Mouse (Mus musculus) heart, postnatal 0 days (tissue): ENCODE results near the gene Ddi1. TPM values are rescaled to one million over a fixed set of nuclear protein-coding genes. Genes with fewer than 3 reads are reported as not detected.

ENCODE experiments used
- ATAC-seq: fragments of 200-750 bp; cut with Nextera tagmentation; 2 replicates; pipeline ENCODE4 v1.8.0; 2017; ENCODE audit warnings: low read depth, moderate number of reproducible peaks, moderate library complexity; ENCODE audit not compliant: insufficient read depth
- DNase-seq: peaks from one replicate; pipeline ENCODE4 v3.0.0-alpha.2; 2016; ENCODE audit warnings: low spot score
- H3K27ac ChIP-seq: fragments of 300-500 bp; sonication (generic); 2 replicates; pipeline ENCODE4 v1.5.1; 2014; ENCODE audit warnings: low read depth, mild to moderate bottlenecking
- H3K27me3 ChIP-seq: fragments of 300-500 bp; sonication (generic); 2 replicates; pipeline ENCODE4 v1.6.1; 2014; ENCODE audit warnings: low read length, mixed read lengths; ENCODE audit not compliant: control insufficient read depth, insufficient read depth
- H3K36me3 ChIP-seq: fragments of 300-500 bp; sonication (generic); replicated peaks from 2 replicates; pipeline ENCODE4 v1.6.1; 2014; ENCODE audit warnings: low read length, mixed read lengths; ENCODE audit not compliant: control insufficient read depth, insufficient read depth
- H3K4me1 ChIP-seq: fragments of 300-500 bp; sonication (generic); 2 replicates; pipeline ENCODE4 v1.6.1; 2014; ENCODE audit warnings: antibody characterized with exemption; ENCODE audit not compliant: control insufficient read depth, insufficient read depth
- H3K4me2 ChIP-seq: fragments of 300-500 bp; sonication (generic); 2 replicates; pipeline ENCODE4 v1.6.1; 2014; ENCODE audit warnings: low read depth, mild to moderate bottlenecking, low read length, moderate library complexity
- H3K4me3 ChIP-seq: fragments of 300-500 bp; sonication (generic); 2 replicates; pipeline ENCODE4 v1.5.1; 2014; ENCODE audit warnings: low read depth, low read length
- H3K9ac ChIP-seq: fragments of 300-500 bp; sonication (generic); replicated peaks from 2 replicates; pipeline ENCODE4 v1.6.1; 2014; ENCODE audit warnings: low read depth, low read length, mixed read lengths
- H3K9me3 ChIP-seq: fragments of 300-500 bp; sonication (generic); replicated peaks from 2 replicates; pipeline ENCODE4 v1.6.1; 2016; ENCODE audit warnings: low read length; ENCODE audit not compliant: control insufficient read depth
- CTCF ChIP-seq: IDR thresholded peaks from 2 replicates; pipeline ENCODE4 v1.5.1; 2016; ENCODE audit warnings: antibody characterized with exemption, control low read depth, low read depth
- EP300 ChIP-seq: IDR thresholded peaks from 2 replicates; pipeline ENCODE4 v1.6.1; 2016; ENCODE audit warnings: antibody characterized with exemption, low read depth
- WGBS: fragments of 180-500 bp; shearing (Covaris S2); extraction: QIAGEN DNeasy Blood & Tissue Kit; methylation state at CpG from one replicate; pipeline ENCODE4 v1.1.7; 2014; 5-methylcytosine and 5-hydroxymethylcytosine counted together
- polyA plus RNA-seq: library from polyadenylated mRNA; unstranded; fragments of >200 nt; fragmentation: Nextera tagmentation; extraction: Ambion mirVana; gene quantifications from 2 replicates; pipeline ENCODE4 v1.2.1, GENCODE M21; 2015
- total RNA-seq: library from RNA; depleted of rRNA; stranded (reverse); fragments of >200 nt; gene quantifications from 2 replicates; pipeline ENCODE4 v1.2.3, GENCODE M21; 2014; ENCODE audit warnings: low replicate concordance; rRNA removed

Ddi1 gene
- total RNA-seq = not detected in 2 replicates
- 0.01 TPM in 2 replicates for polyA plus RNA-seq

- H3K9me3 ChIP-seq = no peaks in the 10 kb centered on the region
- no peak within 1 kb of the TSS for H3K9ac ChIP-seq
- H3K4me1 ChIP-seq = no peaks in the 10 kb centered on the region
- TF ChIP-seq EP300 (no peak), CTCF (no peak)
- H3K27ac ChIP-seq = no peak within 1 kb of the TSS
- DNase-seq (no peak), ATAC-seq (no peak)
- no peaks in the 10 kb centered on the region for H3K27me3 ChIP-seq
- H3K36me3 ChIP-seq = no peaks in the 10 kb centered on the region
- no peak within 1 kb of the TSS for H3K4me3 ChIP-seq
- H3K4me2 ChIP-seq = no peak within 1 kb of the TSS
- WGBS = 84% methylated on average over 1 of the region's 1 CpGs
Observed at GRCm38 (mm10) chr9:6269796-6270280, at the start of gene Ddi1. Ddi1 (minus strand) TSS chr9:6269846.

DNA sequence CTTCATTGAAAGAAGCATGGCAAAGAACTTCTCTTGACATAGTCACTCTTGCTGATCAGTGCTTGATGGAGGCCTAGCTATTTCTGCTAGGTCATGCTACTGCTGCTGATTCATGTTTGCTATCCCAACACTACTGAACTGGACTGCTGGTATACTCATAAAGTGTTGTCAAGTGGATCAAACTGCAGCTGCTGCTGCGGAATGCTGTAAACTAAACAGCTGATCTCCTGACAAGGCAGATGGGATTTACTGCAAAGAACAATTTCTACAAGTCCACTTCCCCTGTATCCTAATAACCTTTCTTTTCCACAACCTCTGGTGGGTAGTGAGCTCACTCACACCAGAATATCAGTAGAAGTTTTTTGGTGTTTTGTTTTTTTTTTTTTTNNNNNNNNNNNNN, 47.5 kb upstream of the Ddi1 start:
- TF ChIP-seq EP300 (no peak), CTCF (no peak)
- no peak overlapping the region for H3K9ac ChIP-seq
- ATAC-seq (no peak), DNase-seq (no peak)
- H3K36me3 ChIP-seq = no peaks in the 10 kb centered on the region
- 75% methylated on average over 1 of the region's 1 CpGs for WGBS
- H3K27ac ChIP-seq = no peak overlapping the region
- no peak overlapping the region for H3K4me3 ChIP-seq
- H3K27me3 ChIP-seq = no peaks in the 10 kb centered on the region
- no peak overlapping the region for H3K4me2 ChIP-seq
- H3K4me1 ChIP-seq = no peaks in the 10 kb centered on the region
- no peaks in the 10 kb centered on the region for H3K9me3 ChIP-seq

DNA sequence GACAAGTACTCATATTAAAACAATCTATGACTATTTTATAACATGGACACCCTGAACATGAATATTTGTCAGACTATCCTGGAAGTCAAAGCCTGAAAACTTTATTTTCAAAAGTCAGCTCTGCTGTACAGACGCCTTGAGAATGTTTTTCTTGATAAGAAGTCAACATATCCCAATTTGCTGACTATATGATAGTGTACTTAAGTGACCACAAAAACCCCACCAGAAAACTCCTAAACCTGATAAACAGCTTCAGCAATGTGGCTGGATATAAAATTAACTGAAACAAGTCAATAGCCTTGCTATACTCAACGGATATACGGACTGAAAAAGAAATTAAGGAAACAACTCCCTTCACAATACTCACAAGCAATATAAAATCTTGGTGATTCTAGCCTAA, 36.2 kb upstream of the Ddi1 start:
- DNase-seq = no peak
- no peaks in the 10 kb centered on the region for H3K4me1 ChIP-seq
- no peak overlapping the region for H3K4me2 ChIP-seq
- no peaks in the 10 kb centered on the region for H3K9me3 ChIP-seq
- H3K27ac ChIP-seq = no peak overlapping the region
- WGBS = 84% methylated on average over 3 of the region's 3 CpGs
- TF ChIP-seq CTCF = no peak
- no peak for TF ChIP-seq EP300
- no peak overlapping the region for H3K9ac ChIP-seq
- H3K27me3 ChIP-seq = no peaks in the 10 kb centered on the region
- H3K4me3 ChIP-seq = no peak overlapping the region
- no peaks in the 10 kb centered on the region for H3K36me3 ChIP-seq
- ATAC-seq = no peak

GRCm38 (mm10) chr9:6304590-6304989, 34.9 kb upstream of the Ddi1 start:
- H3K9ac ChIP-seq = no peak overlapping the region
- no peak for TF ChIP-seq CTCF
- TF ChIP-seq EP300 = no peak
- 84% methylated on average over 3 of the region's 3 CpGs for whole genome bisulfite sequencing
- H3K4me1 ChIP-seq = no peaks in the 10 kb centered on the region
- DNase-seq (no peak), ATAC-seq (no peak)
- H3K4me2 ChIP-seq = no peak overlapping the region
- H3K27me3 ChIP-seq = no peaks in the 10 kb centered on the region
- no peak overlapping the region for H3K4me3 ChIP-seq
- H3K9me3 ChIP-seq = no peaks in the 10 kb centered on the region
- no peak overlapping the region for H3K27ac ChIP-seq
- H3K36me3 ChIP-seq = no peaks in the 10 kb centered on the region

DNA sequence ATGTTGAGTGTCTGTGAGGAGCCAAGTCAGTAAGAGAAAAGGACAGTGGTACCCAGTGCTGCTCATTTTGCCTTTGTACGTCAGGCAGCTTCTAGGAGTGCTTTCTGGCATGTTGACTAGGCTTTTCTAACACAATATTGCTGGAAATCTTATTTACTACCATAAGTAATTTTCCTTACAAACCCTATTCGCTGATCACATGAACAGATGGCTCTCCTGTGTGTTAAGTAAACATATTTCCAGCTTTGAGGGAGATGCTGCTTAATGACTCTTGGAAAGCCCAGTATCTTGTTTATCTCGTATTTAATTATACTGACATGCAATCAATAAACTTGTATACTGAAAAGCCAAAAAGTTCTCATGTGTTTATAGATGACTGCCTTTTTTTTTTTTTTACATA, 32.4 kb upstream of the Ddi1 start:
- no peak overlapping the region for H3K9ac ChIP-seq
- DNase-seq = no peak
- H3K9me3 ChIP-seq = no peaks in the 10 kb centered on the region
- no peaks in the 10 kb centered on the region for H3K27me3 ChIP-seq
- no peak for ATAC-seq
- no peak overlapping the region for H3K4me2 ChIP-seq
- whole genome bisulfite sequencing = 75% methylated on average over 3 of the region's 3 CpGs
- TF ChIP-seq CTCF (no peak), EP300 (no peak)
- H3K27ac ChIP-seq = no peak overlapping the region
- no peak overlapping the region for H3K4me3 ChIP-seq
- no peaks in the 10 kb centered on the region for H3K4me1 ChIP-seq
- no peaks in the 10 kb centered on the region for H3K36me3 ChIP-seq

GRCm38 (mm10) chr9:6298547-6298946, 28.9 kb upstream of the Ddi1 start:
- 69% methylated on average over 2 of the region's 2 CpGs for WGBS
- DNase-seq (no peak), ATAC-seq (no peak)
- H3K4me3 ChIP-seq = no peak overlapping the region
- H3K4me1 ChIP-seq = no peaks in the 10 kb centered on the region
- H3K27ac ChIP-seq = no peak overlapping the region
- no peaks in the 10 kb centered on the region for H3K9me3 ChIP-seq
- TF ChIP-seq EP300 (no peak), CTCF (no peak)
- H3K36me3 ChIP-seq = no peaks in the 10 kb centered on the region
- no peak overlapping the region for H3K4me2 ChIP-seq
- no peaks in the 10 kb centered on the region for H3K27me3 ChIP-seq
- no peak overlapping the region for H3K9ac ChIP-seq
